Mouse (Mus musculus): ENCODE data around the gene Rgs8. TPM values are rescaled to one million over a fixed set of nuclear protein-coding genes. Genes with fewer than 3 reads are reported as not detected.

Rgs8 gene
- polyA plus RNA-seq, 2 experiments from 2014 or later, result 0.22 TPM; not detected in 1

- ATAC-seq, result no peak
These were observed 55.8 kb downstream of the Rgs8 start for GRCm38 (mm10) chr1:153708626-153709025.

DNA sequence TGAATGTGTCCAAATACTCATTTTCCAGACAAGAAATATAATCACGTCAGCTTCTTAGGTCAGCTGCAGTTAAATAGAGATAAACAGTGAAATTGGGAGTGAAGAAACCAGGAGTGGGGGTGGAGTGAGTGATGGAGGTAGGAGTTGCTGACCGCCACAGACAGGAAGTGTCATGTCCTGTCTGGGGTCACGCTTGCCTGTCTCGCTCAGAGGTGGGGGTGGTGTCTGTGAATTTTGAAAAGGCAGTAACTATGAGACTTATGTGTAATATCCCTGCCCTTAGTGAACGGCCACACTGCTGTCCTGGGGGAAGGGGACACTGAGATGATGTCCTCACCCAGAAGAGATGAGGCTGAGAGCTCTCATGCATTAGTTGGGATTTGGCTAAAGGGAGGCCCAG lies 56.6 kb downstream of the Rgs8 start:
- peak; percentile 51 for ATAC-seq

DNA sequence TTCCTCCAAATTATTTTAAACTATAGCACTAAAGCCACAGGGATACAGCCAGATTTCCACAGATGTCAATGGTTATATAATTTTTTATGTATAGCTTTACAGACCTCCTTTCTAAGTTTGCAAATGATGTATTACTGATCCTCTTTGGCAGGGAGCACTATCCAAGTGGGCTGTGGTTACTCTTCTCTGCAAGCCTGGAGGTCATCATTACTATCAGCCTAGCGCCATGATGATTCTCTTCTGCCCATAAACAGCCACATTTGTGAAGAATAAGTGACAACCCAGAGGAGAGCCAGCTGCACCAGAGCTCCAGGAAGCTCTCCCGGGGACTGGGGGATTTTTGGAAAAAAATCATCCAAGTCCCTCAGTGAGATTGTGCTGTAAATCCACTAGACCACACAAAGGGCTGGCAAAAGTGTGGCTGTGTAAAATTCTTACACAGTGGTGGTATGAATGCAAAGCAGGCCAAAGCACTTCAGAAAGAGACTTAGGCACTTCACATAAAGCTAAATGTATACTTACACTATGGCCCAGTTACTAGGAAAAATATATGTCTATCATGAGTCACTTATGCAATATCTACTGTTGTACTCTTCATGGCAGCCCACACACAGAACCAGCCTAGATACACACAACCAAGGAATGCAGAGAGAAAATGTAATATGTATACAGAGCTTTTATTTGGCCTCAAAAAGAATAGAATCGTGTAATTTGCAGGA lies 58.9 kb downstream of the Rgs8 start:
- no peak for ATAC-seq

DNA sequence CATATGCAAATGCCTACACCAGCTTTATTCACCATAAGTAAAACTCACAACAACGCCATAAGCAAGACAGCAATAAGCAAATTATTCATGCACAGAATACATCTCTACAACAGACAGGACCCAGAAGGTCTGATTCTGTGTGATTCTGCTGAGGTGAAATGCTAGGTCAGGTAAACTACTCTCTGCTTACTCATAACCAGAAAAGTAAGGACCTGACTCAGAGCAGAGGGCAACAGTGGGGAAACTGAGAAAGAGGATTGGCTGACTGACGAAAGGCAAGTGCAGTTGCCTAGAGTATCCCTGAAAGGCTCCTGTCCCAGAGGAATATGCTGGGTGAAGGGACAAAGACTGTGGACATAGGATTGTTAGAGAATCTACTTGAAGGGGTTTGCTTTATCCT lies 59.8 kb downstream of the Rgs8 start:
- peak; percentile 51 for ATAC-seq

DNA sequence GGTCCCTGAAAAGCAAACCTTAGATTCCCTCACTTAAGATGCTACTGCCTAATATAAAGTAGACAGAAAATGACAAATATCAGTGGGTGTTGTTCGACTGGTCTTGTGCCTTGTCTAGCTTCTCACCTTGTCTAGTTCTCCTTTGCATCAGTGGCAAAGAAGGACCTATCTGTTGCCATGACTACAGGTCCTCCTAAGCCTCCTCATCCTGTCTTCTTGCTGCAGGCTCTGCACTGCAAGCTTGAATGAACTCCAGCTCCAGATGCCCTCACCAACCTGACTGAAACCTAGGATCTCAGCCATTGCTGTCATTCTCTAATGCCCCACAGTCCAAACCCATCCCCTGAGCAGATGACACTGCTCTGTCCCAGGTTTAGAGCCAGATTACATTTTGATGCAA lies 65.2 kb downstream of the Rgs8 start:
- ATAC-seq, result no peak

DNA sequence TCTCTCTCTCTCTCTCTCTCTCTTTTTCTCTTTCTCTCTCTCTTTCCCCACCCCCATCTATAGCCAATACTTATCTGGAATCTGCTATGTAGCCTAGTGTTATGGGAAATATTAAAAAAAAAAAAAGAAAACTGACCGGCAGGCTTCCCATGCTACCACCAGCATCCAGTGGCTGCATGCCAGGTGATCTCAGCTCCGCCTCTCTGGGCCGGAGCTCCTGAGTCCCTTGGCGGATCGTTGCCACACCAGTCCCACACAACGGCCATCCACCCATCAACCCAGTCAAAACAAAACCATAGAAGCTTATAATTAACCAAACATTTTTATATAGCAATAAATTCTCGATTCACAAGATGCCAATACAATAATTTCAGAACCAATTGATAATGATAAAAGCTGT lies 68.1 kb downstream of the Rgs8 start:
- ATAC-seq, result no peak

DNA sequence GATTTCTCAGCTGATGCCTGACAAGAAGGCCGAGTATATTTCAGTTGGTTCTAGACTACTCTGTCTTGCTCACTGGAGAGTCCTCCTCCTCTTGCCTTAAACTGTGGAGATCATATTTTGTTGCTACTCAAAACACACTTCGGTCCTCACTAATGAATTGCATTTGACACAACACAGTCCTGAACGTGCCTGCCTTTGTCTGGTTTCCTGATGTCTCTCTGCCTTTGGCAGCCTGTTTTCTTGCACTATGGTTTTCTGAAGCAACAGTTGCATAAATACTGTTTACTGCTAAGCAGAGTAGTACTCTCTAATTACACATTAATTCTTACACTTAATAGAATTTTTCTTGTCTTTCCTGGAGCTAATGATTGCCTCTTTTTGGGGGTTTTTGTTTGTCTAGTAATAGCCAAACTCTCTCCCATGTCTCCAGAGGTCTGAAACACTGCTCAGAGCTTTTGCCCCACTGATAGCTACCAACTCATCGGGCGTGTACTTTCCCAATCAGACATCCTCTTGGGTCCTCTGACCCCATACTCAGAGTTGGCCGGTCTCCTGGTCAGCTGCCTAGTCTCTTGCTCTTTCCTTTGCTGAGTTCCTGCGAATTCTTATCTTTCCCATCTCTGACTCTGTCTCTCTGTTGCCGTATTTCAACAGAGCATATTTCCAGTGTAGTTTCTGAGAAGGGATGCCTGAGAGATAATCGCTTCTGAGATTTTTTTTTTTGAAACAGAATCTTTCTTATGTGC lies 68.9 kb downstream of the Rgs8 start:
- no peak for ATAC-seq

- ATAC-seq, result peak; percentile 95
These were observed 70.6 kb downstream of the Rgs8 start for GRCm38 (mm10) chr1:153723426-153723825.

- no peak for ATAC-seq
These were observed 73.8 kb downstream of the Rgs8 start for GRCm38 (mm10) chr1:153726636-153727035.

- ATAC-seq, result peak; percentile 63
These were observed 77.0 kb downstream of the Rgs8 start for GRCm38 (mm10) chr1:153729806-153730205.

- no peak for ATAC-seq
These were observed 77.8 kb downstream of the Rgs8 start for GRCm38 (mm10) chr1:153730671-153731070.

- ATAC-seq, result no peak
These were observed 80.4 kb downstream of the Rgs8 start for GRCm38 (mm10) chr1:153733181-153733580.

DNA sequence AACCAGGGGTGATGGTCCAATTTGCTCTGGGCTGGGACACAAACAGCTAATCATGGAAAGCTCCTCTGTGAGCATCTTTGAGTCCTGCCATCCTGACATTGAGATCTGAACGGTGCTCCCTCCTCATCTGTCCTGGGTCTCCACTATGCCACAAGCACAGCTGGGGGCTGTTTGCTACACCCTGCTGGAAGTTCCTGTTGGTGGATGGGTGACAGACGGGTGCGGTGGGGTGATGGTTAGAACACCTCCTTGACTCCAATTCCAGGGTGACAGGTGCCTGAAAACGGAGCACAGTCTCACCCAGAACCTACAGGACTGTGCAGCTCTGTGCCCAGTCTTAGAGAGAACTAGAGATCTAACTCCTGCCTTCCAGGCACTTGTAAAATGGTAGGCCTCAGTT lies 82.0 kb downstream of the Rgs8 start:
- no peak for ATAC-seq

DNA sequence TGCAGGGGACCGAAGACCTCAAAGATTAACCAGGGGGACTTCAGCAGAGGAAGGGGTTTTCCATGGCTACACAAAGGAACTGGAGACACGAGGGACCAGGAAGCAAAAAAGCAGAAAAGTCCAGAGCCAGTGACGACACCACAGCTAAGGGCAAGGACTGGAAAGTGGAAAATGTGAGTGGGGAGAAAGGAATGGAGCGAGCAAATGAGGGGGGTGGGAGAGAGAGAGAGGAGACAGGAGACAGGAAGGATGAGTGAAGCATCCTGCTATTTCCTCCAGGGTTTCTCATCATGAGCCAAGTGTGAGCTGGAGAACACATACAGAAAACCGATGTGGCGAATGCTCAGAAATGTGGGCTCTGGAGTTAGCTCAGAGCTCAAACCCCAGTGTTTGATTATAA lies 83.3 kb downstream of the Rgs8 start:
- ATAC-seq, result no peak

GRCm38 (mm10) chr1:153737101-153738085 lies 84.6 kb downstream of the Rgs8 start:
- ATAC-seq, result no peak

DNA sequence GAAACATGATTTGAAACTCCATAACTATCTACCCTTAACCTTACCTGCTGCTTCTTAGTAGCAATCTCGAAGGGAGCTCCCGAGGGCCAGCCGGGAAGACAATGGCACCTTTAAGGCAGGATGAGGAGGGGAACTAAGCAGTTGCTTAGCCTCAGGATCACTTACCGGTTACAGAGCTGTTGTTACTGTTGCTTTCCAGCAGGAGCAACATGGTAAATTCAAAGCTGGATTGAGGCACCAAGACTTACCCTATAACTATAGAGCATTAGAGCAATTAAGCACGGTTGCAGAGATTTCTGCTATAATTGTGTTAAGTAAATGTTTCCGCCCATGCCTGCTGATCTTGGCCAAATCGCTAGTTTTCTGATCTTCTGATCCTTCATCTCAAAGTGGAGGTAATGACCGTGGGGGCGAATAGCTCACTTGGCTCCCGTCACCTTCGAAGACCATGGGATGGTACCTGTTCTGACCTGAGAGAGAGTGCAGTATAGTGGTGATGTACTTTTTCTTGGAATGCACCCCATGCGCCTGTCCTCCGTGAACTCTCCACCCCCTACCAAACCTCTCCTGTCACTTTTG lies 86.7 kb downstream of the Rgs8 start:
- peak; percentile 20 for ATAC-seq

DNA sequence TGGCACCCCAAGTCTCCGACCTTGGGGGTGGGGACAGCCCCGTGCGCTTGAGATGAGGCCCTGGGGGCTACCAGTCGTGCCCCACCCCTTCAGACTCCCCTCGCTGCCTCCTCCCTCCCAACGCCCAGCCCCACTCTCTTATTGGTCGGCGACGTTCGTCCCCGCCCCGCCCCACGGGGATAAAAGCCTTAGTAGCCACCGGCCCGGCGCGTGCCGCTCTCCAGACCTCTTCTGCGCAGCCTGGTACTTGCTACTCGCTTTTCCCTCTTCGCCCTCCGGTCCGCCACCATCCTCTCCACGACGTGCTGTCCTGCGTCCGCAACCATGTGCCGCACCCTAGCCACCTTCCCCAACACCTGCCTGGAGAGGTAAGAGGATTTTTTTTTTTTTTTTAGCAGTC lies 87.3 kb downstream of the Rgs8 start, which contains the start of gene Rgs16:
Gene Rgs16 (plus strand): TSS at position 205 of the 400 bp plus-strand sequence.
- peak; percentile 88 for ATAC-seq

DNA sequence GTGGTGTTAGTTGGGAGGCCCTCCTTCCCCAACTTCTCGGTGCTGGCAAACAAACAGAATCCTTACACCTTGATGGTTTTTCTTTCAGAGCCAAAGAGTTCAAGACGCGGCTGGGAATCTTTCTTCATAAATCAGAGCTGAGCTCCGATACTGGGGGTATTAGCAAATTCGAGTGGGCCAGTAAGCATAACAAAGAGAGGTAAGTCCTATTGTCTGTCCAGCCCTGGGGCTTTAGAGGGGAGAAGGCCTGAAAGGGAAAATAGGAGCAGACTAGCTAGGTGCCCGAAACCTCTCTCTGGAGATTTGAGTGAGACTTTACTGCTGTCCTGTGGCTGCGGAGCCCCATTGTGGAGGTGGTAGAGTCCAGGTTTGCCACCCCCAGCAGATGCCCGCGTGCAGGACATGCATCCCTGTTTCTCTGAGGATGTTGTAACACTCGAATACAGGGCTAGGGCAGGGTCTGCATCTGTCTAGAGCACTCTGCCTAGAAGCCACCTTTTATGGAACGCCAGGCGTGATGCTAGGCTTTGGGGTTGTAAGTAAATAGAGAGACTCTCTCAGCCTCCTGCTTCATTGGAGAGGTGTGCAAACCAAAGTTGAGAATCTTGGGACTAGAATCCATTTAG lies 88.1 kb downstream of the Rgs8 start:
- no peak for ATAC-seq

DNA sequence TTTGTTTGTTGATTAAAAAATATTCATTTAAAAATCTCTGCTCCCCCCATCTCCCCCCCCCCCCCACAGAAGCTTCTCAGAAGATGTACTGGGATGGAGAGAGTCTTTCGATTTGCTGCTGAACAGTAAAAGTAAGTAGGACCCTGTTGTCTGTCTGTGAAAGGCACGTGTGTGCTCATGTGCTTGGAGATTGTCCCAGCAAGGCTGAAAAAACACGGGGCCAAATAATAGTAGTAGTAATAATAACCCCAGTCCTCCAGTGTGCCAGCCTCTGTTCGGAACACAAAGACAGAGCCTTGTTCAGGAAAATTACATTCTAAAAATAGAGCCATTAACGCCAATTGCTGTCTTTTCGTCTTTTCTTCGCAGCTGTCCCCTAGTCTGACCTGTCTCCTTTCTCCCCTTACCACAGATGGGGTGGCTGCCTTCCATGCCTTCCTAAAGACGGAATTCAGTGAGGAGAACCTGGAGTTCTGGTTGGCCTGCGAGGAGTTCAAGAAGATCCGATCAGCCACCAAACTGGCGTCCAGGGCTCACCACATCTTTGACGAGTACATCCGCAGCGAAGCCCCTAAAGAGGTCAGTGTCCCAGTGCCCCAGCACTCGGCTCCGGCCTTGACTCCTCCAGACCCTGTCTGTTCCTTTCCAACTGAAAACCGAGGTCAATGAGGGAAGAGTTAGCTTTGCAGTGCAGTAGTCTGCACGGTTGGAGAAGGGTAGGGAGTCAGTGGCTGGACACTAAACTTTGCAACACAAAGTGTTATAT lies 88.9 kb downstream of the Rgs8 start:
- no peak for ATAC-seq

- peak; percentile 24 for ATAC-seq
These were observed 89.7 kb downstream of the Rgs8 start for GRCm38 (mm10) chr1:153742374-153743155.

Data from CD4-positive, CD25-positive, alpha-beta regulatory T cell, adult 4 months (primary cell).